Mouse (Mus musculus) spleen, postnatal 36 days (tissue): ENCODE measurements around the gene Tprkb.
"Not testable (repeated sequence)": the region's sequence is repeated elsewhere in the genome, so short reads cannot be mapped to it uniquely, and the experiment has no call there.

Experiments
- DNase-seq, 2 experiments: peaks; one replicate each; pipeline ENCODE4 v3.0.0; 2022; ENCODE audit warnings: low spot score in 2 of 2, mixed read lengths in 1 of 2

Tprkb gene

DNA sequence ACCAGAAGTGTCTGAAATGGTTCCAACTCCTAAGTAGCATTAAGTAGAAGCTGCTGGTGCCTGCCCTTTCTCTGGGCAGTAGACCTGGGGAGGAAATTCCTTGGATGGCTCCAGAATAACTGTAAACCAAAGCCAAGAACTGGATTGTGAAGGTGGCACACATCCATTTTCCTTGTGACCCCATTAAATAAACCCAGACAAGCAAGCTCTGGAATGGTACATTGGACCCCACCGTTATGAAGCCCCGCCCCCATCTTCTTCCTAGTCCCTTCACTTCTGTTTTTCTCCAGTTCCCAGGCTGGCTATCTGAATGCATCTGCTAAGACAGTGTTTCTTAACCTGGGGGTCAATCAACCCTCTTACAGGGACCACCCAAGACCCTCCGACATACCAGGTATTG, at the start of gene Tprkb:
Gene Tprkb (plus strand): TSS at position 279 of the 400 bp plus-strand sequence.
- no peak for DNase-seq

DNA sequence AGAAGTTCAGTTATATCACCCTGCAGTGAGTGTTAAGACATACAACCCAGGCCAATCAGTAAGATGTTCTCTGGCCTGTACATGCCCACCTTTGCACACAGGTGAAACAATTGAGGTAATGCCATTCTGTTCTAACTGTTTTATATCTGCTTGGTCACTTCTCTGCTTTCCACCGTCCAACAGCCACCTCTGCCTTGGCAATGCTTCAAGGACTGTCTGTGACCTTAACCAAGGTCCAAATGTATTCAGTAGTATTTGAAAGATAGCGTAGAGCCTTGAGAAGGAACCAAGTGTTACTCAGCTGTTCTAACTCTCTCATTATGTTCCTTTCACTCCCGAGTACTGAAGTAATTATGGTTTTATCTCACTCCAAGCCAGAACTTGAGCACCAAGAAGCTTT, 49.1 kb upstream of the Tprkb start:
- DNase-seq: no peak

DNA sequence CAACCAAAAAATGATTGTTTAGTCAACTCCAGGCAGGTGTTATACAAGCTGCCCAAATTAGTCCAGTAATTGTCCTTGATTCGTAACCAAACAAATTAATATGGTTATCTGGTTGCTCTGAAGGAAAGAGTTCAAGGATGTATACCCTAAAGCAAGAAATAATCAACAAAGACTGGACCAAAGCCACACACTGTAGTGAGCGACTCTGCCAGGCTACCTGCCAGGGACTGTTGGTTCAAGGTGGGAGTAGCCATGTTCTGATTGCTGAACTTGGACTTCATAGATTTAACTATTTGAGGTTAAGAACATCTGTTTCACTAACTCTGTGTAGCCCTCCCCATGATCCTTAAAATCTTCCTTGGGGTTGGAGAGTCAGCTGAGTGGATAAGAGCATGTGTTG, 48.5 kb upstream of the Tprkb start:
- no peak for DNase-seq

DNA sequence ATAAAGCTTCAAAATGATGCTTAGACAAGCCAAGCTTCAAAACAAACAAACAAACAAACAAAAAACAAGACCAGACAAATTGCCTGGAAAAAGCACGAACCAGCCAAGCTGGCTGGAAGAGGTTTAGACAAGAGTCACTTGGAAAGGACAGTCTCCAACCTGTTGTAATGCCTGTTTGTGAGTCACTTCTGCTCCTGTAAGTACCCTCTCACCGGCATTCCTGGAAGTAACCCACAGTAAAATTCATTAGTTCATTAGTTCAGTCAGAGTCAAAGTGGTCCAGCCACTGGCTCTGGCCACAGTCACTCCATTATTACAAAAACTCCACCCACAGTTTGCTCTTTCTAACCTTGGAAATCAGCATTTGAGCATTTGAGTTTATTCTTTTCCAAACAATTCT, 47.8 kb upstream of the Tprkb start:
- no peak for DNase-seq

DNA sequence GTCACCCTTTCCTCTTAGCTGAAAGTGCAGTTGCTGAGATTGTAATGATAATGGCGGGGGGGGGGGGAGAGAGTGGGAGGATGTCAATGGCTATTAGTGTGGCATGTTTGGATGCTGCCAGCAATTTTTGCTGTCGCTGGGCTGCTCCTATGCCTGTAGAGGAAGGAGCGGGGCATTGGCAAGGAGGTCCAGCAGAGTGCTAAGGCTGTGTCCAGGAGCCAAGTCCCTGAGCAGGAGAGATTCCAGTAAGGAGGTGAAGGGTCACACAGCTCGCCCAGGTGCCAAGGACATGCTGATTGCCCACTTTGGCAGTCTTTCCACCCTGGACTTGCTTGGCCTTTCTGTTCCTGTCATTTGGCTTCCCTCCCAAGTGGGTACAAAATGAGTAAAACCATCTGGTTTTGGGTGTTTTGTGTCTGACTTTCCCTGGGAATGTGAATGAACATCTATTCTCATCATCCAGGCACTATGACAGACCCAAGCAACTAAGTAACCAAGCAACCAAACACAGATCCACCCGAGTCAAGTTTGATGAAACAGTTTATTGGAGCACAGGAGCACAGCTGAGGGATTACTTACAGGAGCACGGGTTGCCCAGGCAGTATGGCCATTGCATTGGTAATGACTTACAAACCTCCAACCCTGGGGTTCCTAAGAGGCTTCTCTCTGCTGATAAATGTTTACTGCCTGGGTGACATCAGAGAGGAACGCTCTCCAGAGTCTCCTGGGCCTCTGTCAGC, 46.6 kb upstream of the Tprkb start:
- DNase-seq: not testable (repeated sequence)

DNA sequence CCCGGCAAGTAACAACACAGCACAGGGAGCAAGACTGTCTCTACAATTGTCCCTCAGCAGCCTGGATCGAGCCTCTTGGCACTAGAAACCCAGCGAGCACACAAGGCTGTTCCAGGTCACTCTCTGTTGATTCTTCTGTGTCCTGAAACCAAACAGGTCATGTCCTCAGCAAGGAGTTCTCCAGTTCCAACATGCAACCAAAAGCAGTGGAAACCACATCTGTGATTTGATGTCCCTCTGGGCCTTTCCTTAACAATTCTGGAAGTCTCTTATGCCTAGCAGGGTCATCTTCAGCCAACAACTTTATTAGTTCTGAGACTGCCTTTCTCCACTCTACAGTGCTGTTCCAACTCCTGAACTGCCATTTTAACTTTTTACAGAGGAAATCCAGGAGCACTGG, 45.5 kb upstream of the Tprkb start:
- not testable (repeated sequence) for DNase-seq

DNA sequence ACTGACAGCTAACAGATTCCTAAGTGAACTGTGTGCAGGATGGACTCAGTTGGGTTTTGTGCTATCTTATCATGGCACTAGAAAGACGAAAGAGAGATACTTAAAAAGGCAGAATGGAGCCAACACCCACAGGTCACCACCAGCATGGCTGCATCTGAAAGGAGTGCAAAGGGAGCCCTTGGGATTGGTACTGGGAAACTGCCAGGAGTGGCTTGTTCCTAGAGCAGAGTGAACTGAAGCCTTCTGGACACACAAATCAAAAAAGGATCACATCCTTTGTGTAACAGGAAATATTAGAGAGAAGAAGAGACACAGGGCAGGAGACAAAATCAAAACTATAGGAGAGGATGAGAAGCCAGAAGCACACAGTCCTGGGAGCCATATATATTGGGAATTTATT, 44.7 kb upstream of the Tprkb start:
- DNase-seq: not testable (repeated sequence)

DNA sequence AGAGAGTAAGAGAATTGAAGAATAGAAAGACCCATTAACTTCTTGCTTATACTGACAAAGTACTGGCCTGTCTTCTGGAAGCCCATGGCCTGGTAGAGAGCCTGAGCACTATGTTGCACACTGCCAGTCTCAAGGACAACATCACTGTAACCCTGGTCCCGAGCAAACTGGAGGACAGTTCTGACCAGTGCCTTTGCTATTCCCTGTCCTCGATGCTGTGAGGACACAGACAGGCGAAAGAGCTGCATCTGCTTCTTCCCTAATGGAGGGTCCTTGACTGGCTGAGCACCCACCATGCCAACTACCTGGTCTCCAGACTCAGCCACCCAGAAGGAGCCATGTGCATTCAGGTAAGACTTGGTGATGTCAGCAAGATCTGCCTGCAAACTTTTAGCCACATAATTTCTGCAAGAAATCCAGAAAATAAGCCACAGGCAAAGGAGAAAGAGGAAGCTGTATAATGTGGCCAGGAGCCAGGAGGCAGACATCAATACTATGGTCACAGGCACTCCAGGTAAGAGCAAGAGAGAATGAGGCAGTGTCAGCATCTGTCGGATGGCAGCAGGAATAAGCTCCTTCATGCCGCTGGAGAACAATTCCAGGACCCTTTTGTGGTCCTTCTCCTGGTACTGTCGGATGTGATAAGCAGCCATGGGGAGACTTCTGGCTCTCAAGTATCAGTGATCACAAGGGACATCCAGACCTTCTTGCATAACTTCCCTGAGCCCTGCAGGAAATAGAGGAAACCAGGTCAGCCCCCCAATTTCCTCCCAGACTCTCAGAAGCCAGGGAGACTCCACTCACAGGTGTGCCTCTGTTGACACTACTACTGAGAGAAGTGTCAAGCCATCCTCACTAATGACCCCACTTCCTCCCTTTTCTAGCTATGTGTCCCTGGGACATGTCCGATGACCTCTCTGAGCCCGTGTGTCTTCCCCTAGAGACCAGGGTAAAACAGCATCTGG, 43.7 kb upstream of the Tprkb start:
- DNase-seq: no peak

DNA sequence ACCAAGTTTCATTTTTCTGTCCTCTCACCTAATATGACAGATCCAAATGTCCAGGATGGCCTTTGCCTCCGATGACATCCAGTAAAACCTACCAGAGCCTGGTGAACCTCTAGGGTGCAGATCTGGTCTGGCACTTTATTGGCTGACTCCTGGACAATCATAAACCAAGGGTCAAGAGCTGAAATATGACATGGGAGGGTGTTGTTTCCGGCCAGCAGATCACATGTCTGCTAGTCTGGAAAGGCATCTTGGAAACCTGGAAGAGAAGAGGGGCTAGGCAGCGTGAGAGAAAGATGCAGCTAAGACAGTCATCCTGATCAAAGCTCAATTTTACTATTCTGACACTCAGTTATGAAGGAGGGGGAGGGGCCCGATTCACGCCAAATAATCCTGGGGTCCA, 42.7 kb upstream of the Tprkb start, which contains the start of gene Nat8f2:
Gene Nat8f2 (minus strand): TSS at position 153 of the 400 bp plus-strand sequence.
- not testable (repeated sequence) for DNase-seq

DNA sequence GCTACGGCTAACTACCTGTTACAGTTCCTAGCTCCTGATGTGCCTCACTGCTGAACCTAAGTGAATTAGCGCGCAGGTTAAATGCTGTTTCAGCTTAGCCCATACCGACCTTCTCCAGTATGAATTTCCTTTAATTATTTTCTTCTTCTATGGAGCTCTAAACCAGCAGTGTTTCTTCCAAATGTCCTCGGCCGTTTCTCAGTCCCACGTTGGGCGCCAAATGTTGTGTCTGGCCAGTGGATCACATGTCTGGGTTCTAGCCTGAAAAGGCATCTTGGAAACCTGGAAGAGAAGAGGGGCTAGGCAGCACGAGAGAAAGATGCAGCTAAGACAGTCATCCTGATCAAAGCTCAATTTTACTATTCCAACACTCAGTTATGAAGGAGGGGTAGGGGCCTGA, 28.4 kb upstream of the Tprkb start:
- not testable (repeated sequence) for DNase-seq

DNA sequence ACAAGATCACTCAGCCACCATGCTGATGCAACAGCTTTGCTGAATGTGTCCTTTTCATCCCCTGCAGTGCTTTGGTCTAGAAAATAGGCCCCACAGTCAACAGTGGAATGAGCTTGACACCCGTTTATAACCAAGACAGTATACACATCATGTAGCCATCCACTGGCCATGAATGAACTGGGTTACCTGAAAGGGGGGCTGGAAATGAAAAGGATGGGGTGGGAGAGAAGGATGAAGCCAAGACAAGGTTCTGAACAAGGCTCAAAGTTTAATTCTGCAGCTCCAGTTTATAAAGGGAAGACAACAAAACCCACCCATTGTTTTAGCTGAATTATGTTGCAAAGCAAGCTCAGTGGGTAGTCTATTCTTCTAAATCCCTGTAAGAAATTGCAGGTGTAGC, 27.4 kb upstream of the Tprkb start:
- DNase-seq: no peak

DNA sequence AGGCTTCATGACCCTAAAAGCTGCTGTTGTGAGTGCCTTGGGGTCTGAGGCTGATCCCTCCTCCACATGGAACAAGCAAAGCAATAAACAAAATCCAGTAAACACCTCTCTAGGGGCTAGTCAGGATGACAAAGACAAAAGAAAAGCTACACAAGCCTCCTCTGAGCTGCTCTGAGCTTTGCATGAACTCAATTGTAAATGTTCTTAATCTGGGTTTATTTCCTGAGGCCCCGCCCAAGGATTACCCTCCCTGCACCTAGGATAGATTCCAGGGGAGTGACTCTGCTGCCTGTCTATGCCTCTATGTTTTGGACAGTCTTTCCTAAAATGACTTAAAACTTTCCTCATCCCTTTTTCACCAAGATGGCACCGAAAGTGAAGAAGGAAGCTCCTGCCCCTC, 22.7 kb upstream of the Tprkb start:
- no peak for DNase-seq

DNA sequence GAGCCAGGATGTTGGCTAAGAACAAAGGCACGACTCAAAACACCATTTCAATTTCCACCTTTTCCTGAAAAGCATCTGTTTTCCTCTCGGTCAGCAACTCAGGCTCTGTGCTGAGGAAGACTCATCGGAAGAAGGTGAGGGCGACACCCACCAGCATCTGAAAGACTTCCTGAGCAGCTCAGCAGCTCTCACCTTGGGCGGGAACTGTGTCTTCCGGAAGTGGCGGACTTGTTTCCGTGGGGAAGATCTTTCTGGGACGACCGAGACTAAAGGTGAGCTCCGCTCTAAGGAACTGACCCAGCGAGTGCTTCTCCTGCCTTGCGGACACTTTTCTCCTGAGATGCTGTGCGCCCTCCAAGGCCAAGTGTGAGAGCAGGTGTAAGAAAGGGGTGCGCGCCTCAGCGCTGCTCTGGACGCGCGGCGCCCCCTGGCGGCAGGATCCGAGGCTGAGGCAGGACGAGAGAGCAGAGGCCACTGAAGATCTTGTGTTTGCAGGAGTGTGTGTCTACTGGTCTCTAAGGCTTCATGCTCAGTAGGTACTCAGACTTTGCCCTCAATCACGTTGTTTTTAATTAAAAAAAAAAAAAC, 16.5 kb upstream of the Tprkb start:
- not testable (repeated sequence) for DNase-seq

DNA sequence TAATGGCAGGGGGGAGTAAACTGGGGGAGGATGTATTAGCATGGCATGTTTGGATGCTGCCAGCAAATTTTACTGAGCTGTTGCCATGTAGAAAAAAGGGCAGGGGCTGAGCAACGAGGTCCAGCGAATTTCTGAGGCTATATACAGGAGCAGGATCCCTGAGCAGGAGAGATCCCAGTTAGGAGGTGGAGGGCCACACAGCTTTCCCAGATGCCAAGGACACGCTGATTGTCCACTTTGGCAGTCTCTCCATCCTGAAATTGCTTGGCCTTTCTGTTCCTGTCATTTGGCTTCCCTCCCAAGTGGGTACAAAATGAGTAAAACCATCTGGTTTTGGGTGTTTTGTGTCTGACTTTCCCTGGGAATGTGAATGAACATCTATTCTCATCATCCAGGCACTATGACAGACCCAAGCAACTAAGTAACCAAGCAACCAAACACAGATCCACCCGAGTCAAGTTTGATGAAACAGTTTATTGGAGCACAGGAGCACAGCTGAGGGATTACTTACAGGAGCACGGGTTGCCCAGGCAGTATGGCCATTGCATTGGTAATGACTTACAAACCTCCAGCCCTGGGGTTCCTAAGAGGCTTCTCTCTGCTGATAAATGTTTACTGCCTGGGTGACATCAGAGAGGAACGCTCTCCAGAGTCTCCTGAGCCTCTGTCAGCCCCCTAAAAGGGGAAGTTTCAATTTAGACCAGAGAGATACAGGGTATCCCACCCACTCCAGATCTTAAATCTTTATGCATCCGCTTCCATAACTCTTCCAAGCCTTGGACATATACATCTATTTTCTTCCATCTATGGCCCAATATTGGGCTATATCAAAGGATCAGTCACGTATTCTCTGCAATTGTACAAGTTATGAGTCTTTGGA, 12.8 kb upstream of the Tprkb start:
- not testable (repeated sequence) for DNase-seq

DNA sequence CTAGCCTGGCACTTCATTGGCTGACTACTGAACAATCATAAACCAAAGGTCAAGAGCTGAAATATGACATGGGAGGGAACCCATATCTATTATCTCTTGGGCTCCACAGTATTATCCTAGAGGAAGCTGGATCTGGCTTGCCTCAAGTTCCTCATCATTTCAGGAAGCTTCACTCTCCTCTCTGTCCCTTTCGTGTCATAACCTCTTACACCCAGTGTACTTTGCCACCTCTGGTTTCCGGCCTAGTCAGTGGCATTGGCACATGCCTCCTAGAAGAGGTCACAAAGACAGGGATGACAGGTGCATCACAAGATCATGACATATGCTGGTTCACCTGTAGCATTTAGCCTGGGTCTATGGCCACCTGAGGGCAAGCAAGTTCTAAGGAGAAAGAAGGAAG, 9.4 kb upstream of the Tprkb start:
- no peak for DNase-seq

DNA sequence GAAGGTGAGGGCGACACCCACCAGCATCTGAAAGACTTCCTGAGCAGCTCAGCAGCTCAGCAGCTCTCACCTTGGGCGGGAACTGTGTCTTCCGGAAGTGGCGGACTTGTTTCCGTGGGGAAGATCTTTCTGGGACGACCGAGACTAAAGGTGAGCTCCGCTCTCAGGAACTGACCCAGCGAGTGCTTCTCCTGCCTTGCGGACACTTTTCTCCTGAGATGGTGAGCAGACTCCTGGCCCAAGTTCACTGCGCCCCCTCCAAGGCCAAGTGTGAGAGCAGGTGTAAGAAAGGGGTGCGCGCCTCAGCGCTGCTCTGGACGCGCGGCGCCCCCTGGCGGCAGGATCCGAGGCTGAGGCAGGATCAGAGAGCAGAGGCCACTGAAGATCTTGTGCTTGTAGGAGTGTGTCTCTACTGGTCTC, 7.0 kb upstream of the Tprkb start, which contains the start of gene Nat8f4:
Gene Nat8f4 (minus strand): TSS at position 243 of the 420 bp plus-strand sequence.
- peak; percentile 67 for DNase-seq

DNA sequence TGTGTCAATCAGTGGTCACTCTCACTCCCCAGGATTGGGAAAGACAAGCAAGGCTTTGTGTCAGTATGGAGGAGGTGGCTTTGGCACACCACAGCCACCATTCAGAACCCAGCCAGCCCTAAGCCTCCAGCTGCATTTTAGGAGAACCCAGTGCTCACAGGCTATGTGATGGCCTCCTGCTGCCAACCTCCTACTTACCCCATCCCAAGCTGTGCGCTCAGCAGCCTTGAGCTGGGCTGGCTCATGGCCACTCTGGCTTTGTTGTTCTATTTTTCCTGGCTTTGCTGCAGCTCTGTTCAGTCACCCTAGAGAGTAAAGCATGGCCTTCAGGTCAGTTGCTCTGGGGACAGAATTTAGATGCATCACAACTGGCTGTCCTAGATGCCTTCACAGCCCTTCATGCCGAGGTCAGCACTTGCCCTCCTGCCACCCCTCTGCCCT, 4.7 kb upstream of the Tprkb start:
- not testable (repeated sequence) for DNase-seq

DNA sequence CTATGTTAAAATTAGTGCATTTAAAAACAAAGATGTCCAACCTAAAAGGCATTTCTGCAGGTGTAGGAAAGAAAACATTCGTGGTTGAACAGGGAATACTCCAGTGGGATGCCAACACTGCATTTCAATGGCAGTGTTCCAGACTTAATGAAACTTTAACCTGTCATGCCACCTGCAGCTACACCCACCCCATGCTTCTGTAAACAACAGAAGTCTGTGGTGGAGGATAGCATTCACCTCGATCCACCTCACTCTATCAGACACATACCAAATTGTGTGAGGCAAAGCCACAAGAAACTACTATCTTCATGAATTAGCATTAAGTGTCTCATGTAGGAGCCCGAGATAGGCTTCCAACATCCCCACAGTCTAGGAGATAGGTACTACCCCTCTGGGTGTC, 3.3 kb upstream of the Tprkb start:
- DNase-seq: no peak

DNA sequence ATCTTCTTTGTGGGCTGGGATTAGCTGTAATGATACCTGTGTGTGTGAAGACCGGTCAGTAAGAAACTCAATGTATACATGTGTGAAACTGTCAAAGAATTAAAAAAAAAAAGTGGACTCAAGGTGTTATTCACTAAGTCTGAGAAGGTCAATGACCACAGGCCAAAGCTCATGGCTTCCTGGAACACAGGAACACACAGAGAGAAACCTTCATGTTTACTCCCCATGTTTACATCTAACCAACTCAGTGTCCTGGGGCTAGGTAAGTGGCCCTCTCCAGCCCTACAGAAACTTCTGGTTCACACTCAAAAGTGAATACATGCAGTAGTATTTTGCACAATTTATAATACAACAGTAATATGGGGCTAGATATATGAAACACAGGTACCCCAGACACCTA, 2.0 kb upstream of the Tprkb start:
- DNase-seq: no peak

DNA sequence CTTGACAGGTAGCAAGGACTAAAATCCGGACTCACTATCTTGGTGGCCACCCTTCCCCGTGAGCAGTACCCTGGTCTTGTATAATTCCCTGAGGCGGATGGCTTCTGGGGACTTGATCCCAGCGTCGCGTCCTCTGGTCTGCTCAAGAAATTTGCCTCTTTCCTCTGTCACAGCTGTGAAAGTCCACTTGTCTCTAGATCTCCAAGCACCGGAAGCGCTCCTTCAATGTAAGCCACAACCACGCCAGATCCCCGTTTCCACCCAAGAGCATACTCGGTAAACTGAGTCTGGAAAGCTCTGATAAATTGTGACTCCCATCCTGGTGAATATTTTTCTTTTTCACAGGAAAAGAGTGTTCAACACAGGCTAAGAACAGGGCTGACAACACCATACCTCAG, 3.5 kb downstream of the Tprkb start:
- peak in 1 of 2 experiments; percentile 23 for DNase-seq
